Mouse (Mus musculus): ENCODE data around the gene Phactr1. TPM values are rescaled to one million over a fixed set of nuclear protein-coding genes. Genes with fewer than 3 reads are reported as not detected.

Gene Phactr1
- total and polyA plus RNA-seq, 2 experiments, result 0.16 to 0.28 TPM

- no peak for DNase-seq (ENCODE audit: extremely low read depth, low read depth, low spot score)
- no peak overlapping the region for H3K4me3 ChIP-seq (ENCODE audit: insufficient read depth, low read depth, low read length)
- no peaks in the 10 kb centered on the region for H3K27me3 ChIP-seq (ENCODE audit: control insufficient read depth, insufficient read depth, low read length)
- H3K79me2 ChIP-seq (ENCODE audit: control insufficient read depth, insufficient read depth, low read length), result no peaks in the 10 kb centered on the region
- TF ChIP-seq POLR2A (IDR thresholded peaks at IDR 0.05; ENCODE audit: extremely low read depth, insufficient read depth, low read length) (no peak), CTCF (IDR thresholded peaks at IDR 0.05; ENCODE audit: low read depth, low read length) (no peak)
- H3K4me1 ChIP-seq (ENCODE audit: control insufficient read depth, insufficient read depth, low read length), result no peaks in the 10 kb centered on the region
- no peak overlapping the region for H3K27ac ChIP-seq (replicated peaks; ENCODE audit: insufficient read depth, low read depth, low read length)
- 89% methylated on average over 5 of the region's 5 CpGs for WGBS
- H3K36me3 ChIP-seq (ENCODE audit: control insufficient read depth, insufficient read depth, low read length), result no peaks in the 10 kb centered on the region
- H3K9ac ChIP-seq (ENCODE audit: low read depth, low read length), result no peak overlapping the region
Measured at GRCm38 (mm10) chr13:42737486-42737885, 57.1 kb downstream of the Phactr1 start.

- no peaks in the 10 kb centered on the region for H3K36me3 ChIP-seq (ENCODE audit: control insufficient read depth, insufficient read depth, low read length)
- H3K4me1 ChIP-seq (ENCODE audit: control insufficient read depth, insufficient read depth, low read length), result no peaks in the 10 kb centered on the region
- no peak for DNase-seq (ENCODE audit: extremely low read depth, low read depth, low spot score)
- H3K9ac ChIP-seq (ENCODE audit: low read depth, low read length), result no peak overlapping the region
- TF ChIP-seq CTCF (IDR thresholded peaks at IDR 0.05; ENCODE audit: low read depth, low read length) (no peak), POLR2A (IDR thresholded peaks at IDR 0.05; ENCODE audit: extremely low read depth, insufficient read depth, low read length) (no peak)
- 88% methylated on average over 5 of the region's 5 CpGs for whole genome bisulfite sequencing
- H3K4me3 ChIP-seq (ENCODE audit: insufficient read depth, low read depth, low read length), result no peak overlapping the region
- no peaks in the 10 kb centered on the region for H3K27me3 ChIP-seq (ENCODE audit: control insufficient read depth, insufficient read depth, low read length)
- no peak overlapping the region for H3K27ac ChIP-seq (replicated peaks; ENCODE audit: insufficient read depth, low read depth, low read length)
- no peaks in the 10 kb centered on the region for H3K79me2 ChIP-seq (ENCODE audit: control insufficient read depth, insufficient read depth, low read length)
Measured at GRCm38 (mm10) chr13:42738152-42738551, 57.7 kb downstream of the Phactr1 start.

- no peak overlapping the region for H3K4me3 ChIP-seq (ENCODE audit: insufficient read depth, low read depth, low read length)
- TF ChIP-seq POLR2A (IDR thresholded peaks at IDR 0.05; ENCODE audit: extremely low read depth, insufficient read depth, low read length) (no peak), CTCF (IDR thresholded peaks at IDR 0.05; ENCODE audit: low read depth, low read length) (no peak)
- no peak overlapping the region for H3K9ac ChIP-seq (ENCODE audit: low read depth, low read length)
- DNase-seq (ENCODE audit: extremely low read depth, low read depth, low spot score), result no peak
- no peaks in the 10 kb centered on the region for H3K79me2 ChIP-seq (ENCODE audit: control insufficient read depth, insufficient read depth, low read length)
- H3K36me3 ChIP-seq (ENCODE audit: control insufficient read depth, insufficient read depth, low read length), result no peaks in the 10 kb centered on the region
- H3K27ac ChIP-seq (replicated peaks; ENCODE audit: insufficient read depth, low read depth, low read length), result no peak overlapping the region
- H3K4me1 ChIP-seq (ENCODE audit: control insufficient read depth, insufficient read depth, low read length), result no peaks in the 10 kb centered on the region
- H3K27me3 ChIP-seq (ENCODE audit: control insufficient read depth, insufficient read depth, low read length), result no peaks in the 10 kb centered on the region
Measured at GRCm38 (mm10) chr13:42742226-42742625, 61.8 kb downstream of the Phactr1 start.

- WGBS, result 91% methylated on average over 5 of the region's 5 CpGs
Measured at GRCm38 (mm10) chr13:42744467-42744866, 64.0 kb downstream of the Phactr1 start.

GRCm38 (mm10) chr13:42757654-42758400 is 77.4 kb downstream of the Phactr1 start:
- TF ChIP-seq POLR2A (IDR thresholded peaks at IDR 0.05; ENCODE audit: extremely low read depth, insufficient read depth, low read length), result no peak
- TF ChIP-seq CTCF (IDR thresholded peaks at IDR 0.05; ENCODE audit: low read depth, low read length), result no peak
- H3K79me2 ChIP-seq (ENCODE audit: control insufficient read depth, insufficient read depth, low read length), result no peaks in the 10 kb centered on the region
- no peak overlapping the region for H3K9ac ChIP-seq (ENCODE audit: low read depth, low read length)
- DNase-seq (ENCODE audit: extremely low read depth, low read depth, low spot score), result no peak
- H3K36me3 ChIP-seq (ENCODE audit: control insufficient read depth, insufficient read depth, low read length), result no peaks in the 10 kb centered on the region
- no peaks in the 10 kb centered on the region for H3K4me1 ChIP-seq (ENCODE audit: control insufficient read depth, insufficient read depth, low read length)
- H3K4me3 ChIP-seq (ENCODE audit: insufficient read depth, low read depth, low read length), result no peak overlapping the region
- WGBS, result 63% methylated on average over 11 of the region's 11 CpGs
- H3K27ac ChIP-seq (replicated peaks; ENCODE audit: insufficient read depth, low read depth, low read length), result no peak overlapping the region
- 0 out of 2 replicates have a peak, but pooled peaks cover 5% of the 10 kb centered on the region for H3K27me3 ChIP-seq (ENCODE audit: control insufficient read depth, insufficient read depth, low read length)

More at GRCm38 (mm10) chr13:42744467-42744866, 64.0 kb downstream of the Phactr1 start:
- Histone ChIP-seq H3K27ac (replicated peaks; ENCODE audit: insufficient read depth, low read depth, low read length) (no peak overlapping the region), H3K27me3 (ENCODE audit: control insufficient read depth, insufficient read depth, low read length) (no peaks in the 10 kb centered on the region), H3K9ac (ENCODE audit: low read depth, low read length) (no peak overlapping the region), H3K4me3 (ENCODE audit: insufficient read depth, low read depth, low read length) (no peak overlapping the region), H3K4me1 (ENCODE audit: control insufficient read depth, insufficient read depth, low read length) (no peaks in the 10 kb centered on the region), H3K79me2 (ENCODE audit: control insufficient read depth, insufficient read depth, low read length) (no peaks in the 10 kb centered on the region), H3K36me3 (ENCODE audit: control insufficient read depth, insufficient read depth, low read length) (no peaks in the 10 kb centered on the region)
- TF ChIP-seq POLR2A (IDR thresholded peaks at IDR 0.05; ENCODE audit: extremely low read depth, insufficient read depth, low read length) (no peak), CTCF (IDR thresholded peaks at IDR 0.05; ENCODE audit: low read depth, low read length) (no peak)
- DNase-seq (ENCODE audit: extremely low read depth, low read depth, low spot score), result no peak

GRCm38 (mm10) chr13:42759170-42759569 is 78.7 kb downstream of the Phactr1 start:
- no peaks in the 10 kb centered on the region for H3K4me1 ChIP-seq (ENCODE audit: control insufficient read depth, insufficient read depth, low read length)
- TF ChIP-seq CTCF (IDR thresholded peaks at IDR 0.05; ENCODE audit: low read depth, low read length) (no peak), POLR2A (IDR thresholded peaks at IDR 0.05; ENCODE audit: extremely low read depth, insufficient read depth, low read length) (no peak)
- no peak overlapping the region for H3K4me3 ChIP-seq (ENCODE audit: insufficient read depth, low read depth, low read length)
- 84% methylated on average over 5 of the region's 5 CpGs for WGBS
- no peak overlapping the region for H3K27ac ChIP-seq (replicated peaks; ENCODE audit: insufficient read depth, low read depth, low read length)
- H3K27me3 ChIP-seq (ENCODE audit: control insufficient read depth, insufficient read depth, low read length), result 0 out of 2 replicates have a peak, but pooled peaks cover 5% of the 10 kb centered on the region
- DNase-seq (ENCODE audit: extremely low read depth, low read depth, low spot score), result no peak
- H3K36me3 ChIP-seq (ENCODE audit: control insufficient read depth, insufficient read depth, low read length), result no peaks in the 10 kb centered on the region
- H3K79me2 ChIP-seq (ENCODE audit: control insufficient read depth, insufficient read depth, low read length), result no peaks in the 10 kb centered on the region
- no peak overlapping the region for H3K9ac ChIP-seq (ENCODE audit: low read depth, low read length)
